Mouse (Mus musculus): ENCODE results near the gene Hint1. TPM values are rescaled to one million over a fixed set of nuclear protein-coding genes. Genes with fewer than 3 reads are reported as not detected.
A peak's percentile ranks its signal among the peaks of the same experiment; 100 is the strongest.
"Not testable (repeated sequence)": the region's sequence is repeated elsewhere in the genome, so short reads cannot be mapped to it uniquely, and the experiment has no call there.

Gene Hint1
- total and polyA plus RNA-seq, 3 experiments, result 854 to 1,228 (median 1,034) TPM

- 0 out of 4 replicates have a peak, but pooled peaks cover 0 to 2% of the 10 kb centered on the region in 2 experiments for H3K4me1 ChIP-seq (ENCODE audit: control insufficient read depth in 1 of 2, insufficient read depth in 2 of 2)
- in situ Hi-C loops (cut with MboI; ENCODE audit: low pct_ligation_motif_present, low pct_unique_long_range_greater_than_20kb, low sequenced_read_pairs) (loop anchor here (10.0 kb wide), 1 partner anchor 77 kb away; no protein-coding TSS in a partner anchor), dilution Hi-C loops (cut with MboI; ENCODE audit: extremely low pct_ligation_motif_present, extremely low pct_unique_long_range_greater_than_20kb, low sequenced_read_pairs) (no loop called here)
- H3K27me3 ChIP-seq (replicated peaks), result no peaks in the 10 kb centered on the region
- H3K4me3 ChIP-seq (replicated peaks in 1 of 3; ENCODE audit: low read depth in 2 of 3, low read length in 2 of 3, poor library complexity in 1 of 3), result no peak overlapping the region
- H3K27ac ChIP-seq (ENCODE audit: insufficient read depth, low read depth), result no peak overlapping the region
- H3K9ac ChIP-seq (ENCODE audit: insufficient read depth, low read depth), result no peak overlapping the region
- peaks cover 14 to 48% of the 10 kb centered on the region in 2 experiments for H3K36me3 ChIP-seq (replicated peaks in 1 of 2; ENCODE audit: control insufficient read depth in 1 of 2, insufficient read depth in 1 of 2, low read length in 1 of 2)
- H3K4me2 ChIP-seq (ENCODE audit: insufficient read depth, low read depth, poor library complexity, severe bottlenecking), result no peak overlapping the region
- H3K9me3 ChIP-seq (replicated peaks; ENCODE audit: low read length), result no peaks in the 10 kb centered on the region
- TF ChIP-seq KAT2A (IDR thresholded peaks at IDR 0.05; ENCODE audit: insufficient replicate concordance, low read length), result no peak
- TF ChIP-seq POLR2A (IDR thresholded peaks at IDR 0.05; ENCODE audit: low read depth, low read length), result no peak
- no peak for TF ChIP-seq ZMIZ1 (IDR thresholded peaks at IDR 0.05; ENCODE audit: low read depth, low read length)
- no peak for TF ChIP-seq RAD21 (IDR thresholded peaks at IDR 0.05; ENCODE audit: low read depth, low read length)
- H3K79me2 ChIP-seq (replicated peaks; ENCODE audit: control insufficient read depth, extremely low read depth, insufficient read depth, poor library complexity, severe bottlenecking), result no peaks in the 10 kb centered on the region
- DNase-seq (ENCODE audit: extremely low read depth), result no peak
Observed at GRCm38 (mm10) chr11:54851656-54852055, 14.5 kb upstream of the Hint1 start.

GRCm38 (mm10) chr11:54858880-54859279 lies 7.3 kb upstream of the Hint1 start:
- H3K9me3 ChIP-seq (replicated peaks; ENCODE audit: low read length); H3K27me3 ChIP-seq (replicated peaks); H3K27ac ChIP-seq (ENCODE audit: insufficient read depth, low read depth); H3K36me3 ChIP-seq (replicated peaks in 1 of 2; ENCODE audit: control insufficient read depth in 1 of 2, insufficient read depth in 1 of 2, low read length in 1 of 2); dilution Hi-C loops (cut with MboI; ENCODE audit: extremely low pct_ligation_motif_present, extremely low pct_unique_long_range_greater_than_20kb, low sequenced_read_pairs); DNase-seq (ENCODE audit: extremely low read depth); H3K79me2 ChIP-seq (replicated peaks; ENCODE audit: control insufficient read depth, extremely low read depth, insufficient read depth, poor library complexity, severe bottlenecking): not testable (repeated sequence)
- Histone ChIP-seq H3K9ac (ENCODE audit: insufficient read depth, low read depth) (peak overlapping the region; percentile 67; the same call in 1 of the 2 replicates), H3K4me2 (ENCODE audit: insufficient read depth, low read depth, poor library complexity, severe bottlenecking) (peak overlapping the region; percentile 71), H3K4me1 (ENCODE audit: control insufficient read depth in 1 of 2, insufficient read depth in 2 of 2) (peaks cover 0 to 31% of the 10 kb centered on the region in 2 experiments; a peak in 2 of 4 replicates), H3K4me3 (replicated peaks in 1 of 3; ENCODE audit: low read depth in 2 of 3, low read length in 2 of 3, poor library complexity in 1 of 3) (peak overlapping the region in 1 of 3 experiments; percentile 60)
- in situ Hi-C loops (cut with MboI; ENCODE audit: low pct_ligation_motif_present, low pct_unique_long_range_greater_than_20kb, low sequenced_read_pairs), result loop anchor here (10.0 kb wide), 1 partner anchor 84 kb away; no protein-coding TSS in a partner anchor
- TF ChIP-seq ELF1 (IDR thresholded peaks at IDR 0.05; ENCODE audit: low read depth, low read length) (0 out of 2 replicates have a peak, but pooled peaks have one; percentile 8), ZNF384 (IDR thresholded peaks at IDR 0.05; ENCODE audit: low read depth, low read length) (peak; percentile 68)

- Histone ChIP-seq H3K79me2 (replicated peaks; ENCODE audit: control insufficient read depth, extremely low read depth, insufficient read depth, poor library complexity, severe bottlenecking) (no peaks in the 10 kb centered on the region; the same call in 1 of the 2 replicates), H3K4me1 (ENCODE audit: control insufficient read depth in 1 of 2, insufficient read depth in 2 of 2) (peaks cover 0 to 31% of the 10 kb centered on the region in 2 experiments; a peak in 2 of 4 replicates), H3K36me3 (replicated peaks in 1 of 2; ENCODE audit: control insufficient read depth in 1 of 2, insufficient read depth in 1 of 2, low read length in 1 of 2) (peaks cover 0 to 2% of the 10 kb centered on the region in 2 experiments), H3K9ac (ENCODE audit: insufficient read depth, low read depth) (peak overlapping the region; percentile 67), H3K27me3 (replicated peaks) (no peaks in the 10 kb centered on the region), H3K27ac (ENCODE audit: insufficient read depth, low read depth) (no peak overlapping the region), H3K4me2 (ENCODE audit: insufficient read depth, low read depth, poor library complexity, severe bottlenecking) (peak overlapping the region; percentile 71), H3K4me3 (replicated peaks in 1 of 3; ENCODE audit: low read depth in 2 of 3, low read length in 2 of 3, poor library complexity in 1 of 3) (peak overlapping the region; percentile 60 to 99 (median 79)), H3K9me3 (replicated peaks; ENCODE audit: low read length) (no peaks in the 10 kb centered on the region)
- dilution Hi-C loops (cut with MboI; ENCODE audit: extremely low pct_ligation_motif_present, extremely low pct_unique_long_range_greater_than_20kb, low sequenced_read_pairs), result no loop called here
- in situ Hi-C loops (cut with MboI; ENCODE audit: low pct_ligation_motif_present, low pct_unique_long_range_greater_than_20kb, low sequenced_read_pairs), result loop anchor here (5.0 to 10.0 kb wide), 4 partner anchors 85 to 545 kb away; partner anchors contain the start of gene Rapgef6
- DNase-seq (ENCODE audit: extremely low read depth), result peak; percentile 84
- TF ChIP-seq NRF1 (IDR thresholded peaks at IDR 0.05; ENCODE audit: low read depth, low read length) (no peak), TBP (conservative IDR thresholded peaks at IDR 0.05; ENCODE audit: low read depth, low read length) (no peak), MAX (IDR thresholded peaks at IDR 0.05; ENCODE audit: low read length) (peak; percentile 69), JUN (IDR thresholded peaks at IDR 0.05; ENCODE audit: insufficient read depth, low read depth, low read length) (no peak), RAD21 (IDR thresholded peaks at IDR 0.05; ENCODE audit: low read depth, low read length) (peak; percentile 94), PAX5 (IDR thresholded peaks at IDR 0.05; ENCODE audit: low read length) (no peak), SIN3A (IDR thresholded peaks at IDR 0.05; ENCODE audit: low read length) (peak; percentile 78; the same call in 1 of the 2 replicates), POLR2A (IDR thresholded peaks at IDR 0.05; ENCODE audit: low read depth, low read length) (peak; percentile 34), SMC3 (IDR thresholded peaks at IDR 0.05; ENCODE audit: low read depth, low read length) (peak; percentile 95), MEF2A (IDR thresholded peaks at IDR 0.05; ENCODE audit: borderline replicate concordance, low read depth, low read length) (no peak), TCF12 (IDR thresholded peaks at IDR 0.05; ENCODE audit: low read depth, low read length) (no peak), MYC (IDR thresholded peaks at IDR 0.05; ENCODE audit: low read depth, low read length) (peak; percentile 92), MXI1 (IDR thresholded peaks at IDR 0.05; ENCODE audit: low read depth, low read length) (peak; percentile 88), NELFE (IDR thresholded peaks at IDR 0.05; ENCODE audit: low read depth, low read length) (peak; percentile 47; the same call in 1 of the 2 replicates), CHD1 (IDR thresholded peaks at IDR 0.05; ENCODE audit: low read depth, low read length) (no peak), ELF1 (IDR thresholded peaks at IDR 0.05; ENCODE audit: low read depth, low read length) (peak; percentile 5; the same call in 1 of the 2 replicates), CTCF (conservative IDR thresholded peaks at IDR 0.05 in 1 of 2, IDR thresholded peaks at IDR 0.05 in 1 of 2; ENCODE audit: low read depth in 2 of 2, low read length in 2 of 2) (peak in 1 of 2 experiments; percentile 92; a peak in 2 of 4 replicates), ETS1 (conservative IDR thresholded peaks at IDR 0.05; ENCODE audit: low read depth, low read length) (no peak), USF1 (IDR thresholded peaks at IDR 0.05; ENCODE audit: low read depth, low read length) (no peak)
Observed at GRCm38 (mm10) chr11:54859322-54860165, 6.6 kb upstream of the Hint1 start.

Measured in CH12.LX (cell line).